Mouse (Mus musculus): ENCODE data around the gene Catsperz.
"Not testable (repeated sequence)": the region's sequence is repeated elsewhere in the genome, so short reads cannot be mapped to it uniquely, and the experiment has no call there.

The Catsperz gene

GRCm38 (mm10) chr19:6924461-6925306, 496 bp downstream of the Catsperz start:
- no peak for DNase-seq (ENCODE audit: low read depth, low spot score)

- no peak for DNase-seq (ENCODE audit: low read depth, low spot score)
These were observed 2.1 kb downstream of the Catsperz start for GRCm38 (mm10) chr19:6922901-6923735.

GRCm38 (mm10) chr19:6921647-6922567, 3.3 kb downstream of the Catsperz start, which contains the start of gene Esrra:
Gene Esrra, minus strand, starts transcription at chr19:6921813.
- DNase-seq (ENCODE audit: low read depth, low spot score): peak; percentile 100

- no peak for DNase-seq (ENCODE audit: low read depth, low spot score)
These were observed 4.2 kb downstream of the Catsperz start for GRCm38 (mm10) chr19:6920741-6921636.

DNA sequence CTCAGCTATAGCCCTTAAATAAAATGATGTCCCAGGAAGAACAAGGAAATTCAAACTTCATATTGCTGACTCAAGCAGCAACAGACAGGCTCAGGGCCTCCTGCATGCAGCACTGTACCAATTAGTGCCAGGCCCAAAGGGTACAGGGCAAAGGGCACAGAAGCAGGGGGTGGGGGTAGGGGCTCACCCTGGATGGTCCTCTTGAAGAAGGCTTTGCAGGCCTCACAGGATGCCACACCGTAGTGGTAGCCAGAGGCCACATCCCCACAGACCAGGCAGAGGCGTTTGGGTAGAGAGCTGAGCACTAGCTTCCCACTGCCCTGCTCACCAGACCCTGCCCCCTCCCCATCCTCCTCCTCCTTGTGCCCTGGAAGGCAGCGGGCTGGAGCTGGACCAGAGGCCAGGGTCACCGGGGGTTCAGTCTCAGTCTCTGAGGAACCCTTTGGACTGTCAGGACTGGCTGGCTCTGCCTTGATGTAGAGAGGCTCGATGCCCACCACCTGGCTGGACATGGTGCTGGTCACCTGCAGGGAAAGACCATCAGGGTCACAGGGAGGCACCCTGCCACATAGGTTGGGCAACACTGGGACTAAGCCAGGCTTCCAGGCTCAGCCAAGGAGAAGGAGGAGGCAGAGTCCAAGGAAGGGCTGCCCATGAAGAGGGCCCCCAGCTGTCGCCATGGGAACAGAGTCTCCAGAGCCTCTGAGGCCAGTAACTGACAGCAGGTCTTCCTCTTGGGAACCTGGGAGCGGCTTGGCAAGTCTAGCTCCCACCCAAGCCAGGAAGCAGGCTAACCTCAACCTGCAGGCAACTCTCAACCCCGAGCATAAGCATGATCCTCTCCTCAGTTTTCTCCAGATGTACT, 5.1 kb downstream of the Catsperz start:
- no peak for DNase-seq (ENCODE audit: low read depth, low spot score)

DNA sequence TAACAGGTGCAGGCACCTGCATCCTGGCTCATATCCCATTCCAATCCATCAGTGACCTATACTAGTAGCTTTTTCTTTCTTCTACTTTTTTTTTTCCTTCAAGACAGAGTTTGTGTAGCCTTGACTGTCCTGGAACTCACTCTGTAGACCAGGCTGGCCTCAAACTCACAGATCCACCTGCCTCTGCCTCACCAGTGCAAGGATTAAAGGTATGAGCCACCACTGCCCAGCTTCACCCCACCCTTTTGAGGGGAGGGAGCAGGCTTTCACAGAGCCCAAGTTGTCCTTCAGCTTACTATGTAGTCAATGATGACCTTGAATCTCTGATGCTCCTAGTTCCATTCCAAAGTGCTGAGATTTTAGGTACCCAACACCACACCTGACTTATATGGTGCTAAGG, 5.7 kb downstream of the Catsperz start:
- DNase-seq (ENCODE audit: low read depth, low spot score): no peak

DNA sequence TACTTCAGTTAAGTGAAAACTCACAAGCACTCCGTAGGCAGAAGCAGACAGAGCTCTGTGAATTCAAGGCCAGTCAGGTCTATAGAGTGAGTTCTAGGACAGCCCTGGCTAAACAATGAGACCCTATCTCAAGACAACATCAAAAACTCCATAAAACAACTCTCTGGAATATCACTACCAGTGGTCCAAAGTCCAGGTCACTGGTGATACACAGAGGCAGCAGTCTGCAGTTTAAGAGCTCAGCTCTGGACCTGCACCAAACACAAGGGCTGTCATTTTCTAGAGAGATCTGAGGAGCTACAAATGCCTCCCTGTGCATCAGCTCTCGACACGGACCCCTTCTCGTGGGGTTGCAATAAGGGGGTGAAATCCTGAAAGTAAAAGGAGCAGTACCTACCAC, 6.9 kb downstream of the Catsperz start:
- DNase-seq (ENCODE audit: low read depth, low spot score): no peak

- DNase-seq (ENCODE audit: low read depth, low spot score): no peak
These were observed 8.7 kb downstream of the Catsperz start for GRCm38 (mm10) chr19:6916496-6916895.

DNA sequence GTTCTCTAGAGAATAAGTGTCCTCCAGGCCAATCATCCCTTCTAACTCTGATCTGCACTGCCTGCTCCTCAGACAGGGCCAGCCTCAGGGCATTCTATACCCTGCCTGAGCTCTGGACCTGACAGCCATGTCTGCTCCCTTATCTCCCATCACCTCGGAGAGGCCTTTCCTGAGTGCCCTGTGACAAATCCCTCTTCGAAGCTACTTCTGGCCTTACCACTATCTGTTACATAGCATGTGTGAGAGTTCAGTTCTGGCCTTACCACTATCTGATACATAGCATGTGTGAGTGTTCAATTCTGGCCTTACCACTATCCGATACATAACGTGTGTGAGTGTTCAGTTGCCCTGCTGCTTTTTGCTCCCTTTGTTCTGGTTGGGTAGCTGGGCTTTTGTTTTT, 9.9 kb downstream of the Catsperz start:
- DNase-seq (ENCODE audit: low read depth, low spot score): no peak

DNA sequence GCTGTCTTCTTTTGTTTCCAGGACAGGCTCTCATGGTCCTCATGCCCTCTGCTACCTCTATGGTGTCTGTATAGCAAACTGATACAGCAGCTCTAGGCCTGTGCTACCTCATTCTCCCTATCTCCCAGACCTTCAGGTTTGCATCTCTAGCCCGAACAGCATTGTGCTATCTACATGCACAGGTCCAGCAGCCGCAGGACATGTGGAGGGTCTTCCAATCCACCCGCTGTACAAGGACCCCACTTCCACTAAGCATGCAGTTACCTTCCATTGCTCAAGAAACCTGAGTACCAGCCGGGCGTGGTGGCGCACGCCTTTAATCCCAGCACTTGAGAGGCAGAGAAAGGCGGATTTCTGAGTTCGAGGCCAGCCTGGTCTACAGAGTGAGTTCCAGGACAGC, 10.6 kb downstream of the Catsperz start:
- no peak for DNase-seq (ENCODE audit: low read depth, low spot score)

DNA sequence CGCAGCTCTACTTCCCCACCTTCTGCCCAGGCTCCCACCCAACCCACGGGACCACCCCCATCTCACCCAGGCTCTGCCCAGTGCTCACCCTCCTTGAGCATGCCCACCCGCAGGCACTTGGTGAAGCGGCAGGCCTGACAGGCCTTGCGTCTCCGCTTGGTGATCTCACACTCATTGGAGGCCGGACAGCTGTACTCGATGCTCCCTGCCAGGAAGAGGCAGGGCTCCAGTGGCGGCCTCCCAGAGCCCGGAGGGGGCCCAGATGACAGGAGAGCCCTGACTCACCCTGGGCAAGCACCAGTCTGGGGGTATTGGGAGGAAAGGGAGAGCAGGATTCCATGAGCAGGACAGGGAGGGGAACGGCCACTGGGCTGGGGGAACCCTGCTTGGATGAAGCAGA, 11.2 kb downstream of the Catsperz start:
- no peak for DNase-seq (ENCODE audit: low read depth, low spot score)

DNA sequence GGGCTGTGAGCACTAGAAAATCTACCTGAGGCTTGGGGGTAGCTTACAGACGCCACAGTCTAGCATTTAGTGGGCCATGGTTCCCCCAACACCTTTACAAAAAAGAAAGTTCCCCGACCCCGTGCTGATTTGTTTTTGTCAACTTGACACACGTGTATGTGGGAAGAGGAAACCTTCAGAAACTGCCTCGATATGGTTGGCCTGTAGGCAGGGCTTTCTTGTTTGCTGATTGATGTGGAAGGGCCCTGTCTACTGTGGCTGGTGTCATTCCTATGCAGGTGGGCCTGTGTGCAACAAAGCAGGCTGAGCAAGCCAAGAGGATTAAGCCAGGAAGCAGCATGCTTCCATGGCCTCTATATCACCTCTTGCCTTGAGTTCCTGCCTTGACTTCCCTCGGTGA, 12.1 kb downstream of the Catsperz start:
- DNase-seq (ENCODE audit: low read depth, low spot score): no peak

DNA sequence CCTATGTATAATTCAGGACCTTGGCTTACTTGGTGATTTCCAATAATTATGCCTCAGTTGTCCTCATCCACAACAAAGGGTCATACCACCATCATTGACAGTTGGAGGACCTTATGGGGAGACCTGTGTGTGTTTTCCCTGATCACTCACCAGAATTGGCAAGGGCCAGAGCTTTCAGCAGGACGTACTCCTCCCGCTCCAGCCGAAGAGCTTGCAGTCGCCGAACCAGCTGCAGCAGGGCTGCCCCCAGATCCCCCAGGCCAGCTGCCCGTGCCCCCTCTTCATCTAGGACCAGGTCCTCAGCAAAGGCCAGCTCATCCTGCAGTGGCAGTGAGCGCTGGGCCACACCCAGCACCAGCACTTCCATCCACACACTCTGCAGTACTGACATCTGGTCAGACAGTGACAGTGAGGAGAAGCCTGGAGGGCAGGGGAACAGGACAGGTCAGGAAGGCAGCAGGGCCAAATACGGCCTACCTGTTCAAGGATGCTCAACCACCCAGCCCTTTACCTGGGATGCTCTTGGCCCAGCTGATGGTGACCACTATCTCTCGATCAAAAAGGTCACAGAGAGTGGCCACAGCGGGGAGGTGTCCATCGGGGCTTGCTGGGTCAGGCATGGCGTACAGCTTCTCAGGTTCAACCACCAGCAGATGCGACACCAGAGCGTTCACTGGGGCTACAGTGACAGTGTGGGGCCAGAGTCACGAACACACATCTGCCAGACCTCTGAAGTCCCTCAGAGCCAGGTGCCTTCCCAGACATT, 12.8 kb downstream of the Catsperz start:
- DNase-seq (ENCODE audit: low read depth, low spot score): no peak

GRCm38 (mm10) chr19:6911101-6912074, 13.8 kb downstream of the Catsperz start:
- no peak for DNase-seq (ENCODE audit: low read depth, low spot score)

DNA sequence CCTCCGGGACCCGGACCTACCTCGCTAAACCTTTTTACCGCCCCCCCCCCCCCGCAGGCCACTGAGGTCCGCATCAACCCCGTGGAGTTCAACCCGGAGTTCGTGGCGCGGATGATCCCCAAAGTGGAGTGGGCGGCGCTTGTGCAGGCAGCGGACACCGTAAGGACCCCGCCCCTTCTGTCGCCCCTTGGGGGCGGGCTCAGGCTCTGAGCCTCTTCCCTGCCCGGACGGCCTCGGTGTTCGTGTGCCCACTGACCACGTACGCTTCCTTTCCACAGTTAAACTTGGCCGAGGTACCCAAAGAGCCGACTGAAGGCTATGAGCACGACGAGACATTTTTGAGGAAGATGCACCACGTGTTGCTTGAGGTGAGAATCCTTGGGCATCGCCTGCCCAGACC, 14.9 kb downstream of the Catsperz start:
- DNase-seq (ENCODE audit: low read depth, low spot score): not testable (repeated sequence)

DNA sequence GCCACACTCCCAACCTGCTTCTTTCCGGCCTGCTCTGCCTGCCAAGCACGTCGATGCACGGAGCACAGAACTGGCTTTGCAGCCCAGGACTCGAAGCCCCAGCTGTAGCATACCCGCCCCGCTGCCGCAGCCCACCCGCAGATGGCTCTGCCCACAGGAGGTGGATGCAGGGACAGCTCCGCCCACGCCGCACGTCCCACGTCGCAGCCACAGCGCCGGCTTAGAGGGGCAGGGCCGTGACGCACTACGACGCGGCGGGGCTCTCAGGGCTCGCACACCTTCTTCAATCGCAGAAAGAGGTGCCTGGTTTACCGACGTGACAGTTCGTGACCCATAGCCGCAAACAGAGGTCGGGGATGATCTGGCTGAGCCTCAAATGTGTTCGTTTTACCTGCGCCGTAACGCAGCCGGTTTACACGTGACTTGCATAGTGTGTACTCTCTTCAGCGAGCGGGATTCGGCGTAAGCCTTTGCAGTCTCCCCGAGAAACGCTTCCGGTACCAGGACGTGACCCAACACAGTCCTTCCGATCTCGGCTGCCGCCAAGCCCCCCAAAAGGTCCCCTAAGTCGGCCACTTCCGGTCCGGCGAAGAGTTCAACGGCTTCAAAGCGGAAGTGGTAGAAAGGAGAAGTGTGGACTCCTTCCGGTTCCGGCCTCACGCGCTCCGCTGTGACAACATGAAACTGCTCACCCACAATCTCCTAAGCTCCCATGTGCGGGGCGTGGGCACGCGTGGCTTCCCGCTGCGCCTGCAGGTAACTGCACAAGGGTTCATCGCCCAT, 15.5 kb downstream of the Catsperz start, which contains the start of the genes Trmt112 and Prdx5:
TSS of gene Trmt112 (plus strand) at position 192 of the 783 bp plus-strand sequence.
TSS of gene Prdx5 (minus strand) at position 600 of the 783 bp plus-strand sequence.
- peak; percentile 88 for DNase-seq (ENCODE audit: low read depth, low spot score)

GRCm38 (mm10) chr19:6909021-6909420, 16.2 kb downstream of the Catsperz start:
- DNase-seq (ENCODE audit: low read depth, low spot score): no peak

Data from embryo, embryonic 11.5 days (tissue).